Mouse (Mus musculus): Measurements from ENCODE around the gene Tor1aip1.

Gene Tor1aip1

GRCm38 (mm10) chr1:156028340-156028975, 7.8 kb downstream of the Tor1aip1 start:
- DNase-seq, result no peak

GRCm38 (mm10) chr1:156027849-156028248, 8.4 kb downstream of the Tor1aip1 start:
- DNase-seq, result no peak

- DNase-seq, result no peak
Observed at GRCm38 (mm10) chr1:156024831-156025503, 11.3 kb downstream of the Tor1aip1 start.

- DNase-seq, result no peak
Observed at GRCm38 (mm10) chr1:156020402-156020801, 15.9 kb downstream of the Tor1aip1 start.

GRCm38 (mm10) chr1:156019800-156020199, 16.5 kb downstream of the Tor1aip1 start:
- DNase-seq, result no peak

- no peak for DNase-seq
Observed at GRCm38 (mm10) chr1:156009003-156009402, 27.3 kb downstream of the Tor1aip1 start.

- DNase-seq, result no peak
Observed at GRCm38 (mm10) chr1:156005906-156006305, 30.4 kb downstream of the Tor1aip1 start.

GRCm38 (mm10) chr1:156003201-156003935, 32.9 kb downstream of the Tor1aip1 start:
- DNase-seq, result no peak

GRCm38 (mm10) chr1:156002366-156002765, 33.9 kb downstream of the Tor1aip1 start:
- DNase-seq, result no peak

- DNase-seq, result no peak
Observed at GRCm38 (mm10) chr1:155995612-155996011, 40.7 kb downstream of the Tor1aip1 start.

- DNase-seq, result no peak
Observed at GRCm38 (mm10) chr1:155994524-155994923, 41.8 kb downstream of the Tor1aip1 start.

- DNase-seq, result no peak
Observed at GRCm38 (mm10) chr1:155990391-155990790, 45.9 kb downstream of the Tor1aip1 start.

GRCm38 (mm10) chr1:155989387-155989786, 46.9 kb downstream of the Tor1aip1 start:
- no peak for DNase-seq

GRCm38 (mm10) chr1:155987625-155988024, 48.7 kb downstream of the Tor1aip1 start:
- DNase-seq, result no peak

- DNase-seq, result no peak
Observed at GRCm38 (mm10) chr1:155974931-155975330, 61.3 kb downstream of the Tor1aip1 start.

- DNase-seq, result no peak
Observed at GRCm38 (mm10) chr1:155973719-155974379, 62.4 kb downstream of the Tor1aip1 start.

- DNase-seq, result peak; percentile 97
Observed at GRCm38 (mm10) chr1:155973068-155973718, 63.1 kb downstream of the Tor1aip1 start, which contains the start of gene Cep350. Gene Cep350 (minus strand): TSS chr1:155973255.

GRCm38 (mm10) chr1:155972146-155973067, 63.9 kb downstream of the Tor1aip1 start:
- DNase-seq, result no peak
